Mouse (Mus musculus): ENCODE measurements around the gene Aldoc. TPM values are rescaled to one million over a fixed set of nuclear protein-coding genes. Genes with fewer than 3 reads are reported as not detected.

Aldoc gene
- 7.2 TPM for polyA plus RNA-seq (2014; fragmentation: Illumina TruSeq; extraction: RNeasy Lipid Tissue Mini Kit (QIAGEN cat#74804); ENCODE audit: low read depth, low replicate concordance)

DNA sequence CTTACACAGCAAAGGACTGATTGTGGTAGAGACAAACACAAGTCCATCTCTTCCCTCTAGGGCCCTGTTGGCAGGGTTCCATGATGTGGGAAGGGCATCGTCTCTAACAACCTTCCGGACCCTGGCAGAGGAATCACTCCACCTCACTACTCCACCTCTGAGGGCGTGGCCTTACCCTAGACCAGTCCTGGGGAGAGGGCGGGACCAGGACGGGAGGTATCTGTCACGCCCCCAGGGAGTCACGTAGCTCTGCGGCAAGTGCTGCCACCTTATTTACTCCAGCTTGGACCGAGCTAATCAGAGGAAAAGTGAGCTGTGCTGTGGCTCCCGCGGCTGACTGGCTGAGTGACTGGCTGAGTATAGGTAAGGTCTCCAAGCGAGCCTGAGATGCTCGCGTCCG lies at the start of gene Aldoc:
Aldoc (plus strand) TSS at position 109 of the 400 bp plus-strand sequence.

DNA sequence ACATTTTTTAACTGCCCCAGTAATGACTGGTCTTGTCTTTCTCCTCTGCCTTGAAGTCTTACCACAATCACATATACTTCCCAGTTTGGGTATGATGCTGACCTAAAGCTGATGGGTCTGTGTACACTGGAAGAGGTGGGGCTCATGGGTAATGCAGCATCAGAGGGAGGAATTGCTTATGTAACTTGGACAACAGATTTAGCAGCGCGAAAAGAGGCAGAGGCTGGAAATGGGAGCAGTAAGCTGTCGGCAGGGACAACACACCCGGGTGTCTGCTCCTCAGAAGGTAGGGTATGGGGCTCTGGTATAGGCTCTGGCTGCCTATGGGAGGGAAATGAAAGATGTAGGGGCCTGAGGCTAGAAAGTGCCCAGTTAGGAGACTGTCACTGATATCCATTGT lies 32.1 kb upstream of the Aldoc start, which contains the start of gene BC030499:
BC030499 (plus strand) TSS at position 188 of the 400 bp plus-strand sequence.

DNA sequence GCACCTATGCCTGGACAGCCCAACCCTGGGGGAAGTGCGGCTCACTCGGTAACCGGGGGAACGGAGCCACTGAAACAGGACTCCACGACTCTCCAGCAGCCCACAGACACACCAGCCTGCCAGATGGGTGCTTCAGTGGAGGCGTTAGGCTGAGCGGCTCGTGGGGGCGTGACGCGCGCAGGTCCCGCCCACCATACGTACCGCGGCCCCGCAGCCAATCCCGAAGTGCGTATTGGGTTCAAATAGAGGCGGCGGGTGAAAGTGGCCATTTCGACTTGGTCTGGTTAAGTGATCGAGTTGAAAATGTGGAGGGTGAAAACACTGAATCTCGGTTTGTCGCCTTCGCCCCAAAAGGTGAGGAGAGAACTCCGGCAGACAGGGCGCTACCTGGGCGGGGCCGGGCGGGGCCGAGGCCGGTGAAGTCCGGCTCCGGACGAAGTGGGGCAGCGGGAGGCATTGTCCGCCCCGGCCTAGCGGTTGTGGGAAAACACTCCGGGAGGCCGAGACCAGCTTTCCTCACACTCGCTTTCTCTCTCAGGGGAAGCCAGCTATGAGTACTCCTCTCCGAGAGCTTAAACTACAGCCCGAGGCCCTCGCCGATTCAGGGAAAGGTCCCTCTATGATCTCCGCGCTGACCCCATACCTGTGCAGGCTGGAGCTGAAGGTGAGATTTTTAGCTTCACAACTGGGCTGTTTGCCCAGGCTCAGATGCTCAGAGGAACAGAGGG lies 21.2 kb upstream of the Aldoc start, which contains the start of gene Spag5:
Spag5 (plus strand) TSS at position 173 of the 728 bp plus-strand sequence.

DNA sequence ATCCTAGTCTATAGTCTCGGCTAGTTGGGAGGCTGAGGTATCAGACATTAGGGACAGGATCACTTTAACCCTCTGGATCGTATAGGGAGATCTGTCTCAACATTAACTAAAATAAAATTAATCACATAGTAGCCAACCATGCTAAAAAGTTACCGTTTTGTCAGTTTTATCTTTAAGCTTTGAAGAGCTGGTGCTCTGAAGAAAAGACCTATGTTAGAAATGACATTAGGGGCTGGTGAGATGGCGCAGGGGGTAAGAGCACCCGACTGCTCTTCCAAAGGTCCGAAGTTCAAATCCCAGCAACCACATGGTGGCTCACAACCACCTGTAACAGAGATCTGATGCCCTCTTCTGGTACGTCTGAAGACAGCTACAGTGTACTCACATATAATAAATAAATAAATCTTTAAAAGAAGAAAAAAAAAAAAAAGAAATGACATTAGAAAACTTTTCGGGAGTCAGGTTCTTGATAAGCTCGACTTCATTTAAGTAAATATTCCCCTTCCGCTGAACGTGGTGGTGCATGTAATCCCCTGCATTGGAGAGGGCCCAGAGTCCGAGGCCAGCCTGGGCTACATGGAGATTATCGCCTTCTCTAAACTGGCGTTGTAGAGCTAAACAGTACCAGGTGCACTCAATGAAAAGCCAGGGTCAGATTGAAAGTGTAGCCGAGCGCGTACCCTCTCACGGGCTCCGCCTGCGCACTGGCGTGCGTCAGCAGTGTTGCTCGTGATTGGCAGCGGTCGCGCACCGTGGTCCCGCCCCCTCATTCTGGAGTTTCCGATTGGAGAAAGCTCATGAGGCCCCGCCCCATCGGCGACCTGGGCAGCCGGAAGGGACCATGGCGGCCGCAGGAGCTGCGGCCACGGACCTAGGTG lies 5.1 kb downstream of the Aldoc start, which contains the start of gene Pigs:
Pigs (plus strand) TSS at position 782 of the 878 bp plus-strand sequence.

DNA sequence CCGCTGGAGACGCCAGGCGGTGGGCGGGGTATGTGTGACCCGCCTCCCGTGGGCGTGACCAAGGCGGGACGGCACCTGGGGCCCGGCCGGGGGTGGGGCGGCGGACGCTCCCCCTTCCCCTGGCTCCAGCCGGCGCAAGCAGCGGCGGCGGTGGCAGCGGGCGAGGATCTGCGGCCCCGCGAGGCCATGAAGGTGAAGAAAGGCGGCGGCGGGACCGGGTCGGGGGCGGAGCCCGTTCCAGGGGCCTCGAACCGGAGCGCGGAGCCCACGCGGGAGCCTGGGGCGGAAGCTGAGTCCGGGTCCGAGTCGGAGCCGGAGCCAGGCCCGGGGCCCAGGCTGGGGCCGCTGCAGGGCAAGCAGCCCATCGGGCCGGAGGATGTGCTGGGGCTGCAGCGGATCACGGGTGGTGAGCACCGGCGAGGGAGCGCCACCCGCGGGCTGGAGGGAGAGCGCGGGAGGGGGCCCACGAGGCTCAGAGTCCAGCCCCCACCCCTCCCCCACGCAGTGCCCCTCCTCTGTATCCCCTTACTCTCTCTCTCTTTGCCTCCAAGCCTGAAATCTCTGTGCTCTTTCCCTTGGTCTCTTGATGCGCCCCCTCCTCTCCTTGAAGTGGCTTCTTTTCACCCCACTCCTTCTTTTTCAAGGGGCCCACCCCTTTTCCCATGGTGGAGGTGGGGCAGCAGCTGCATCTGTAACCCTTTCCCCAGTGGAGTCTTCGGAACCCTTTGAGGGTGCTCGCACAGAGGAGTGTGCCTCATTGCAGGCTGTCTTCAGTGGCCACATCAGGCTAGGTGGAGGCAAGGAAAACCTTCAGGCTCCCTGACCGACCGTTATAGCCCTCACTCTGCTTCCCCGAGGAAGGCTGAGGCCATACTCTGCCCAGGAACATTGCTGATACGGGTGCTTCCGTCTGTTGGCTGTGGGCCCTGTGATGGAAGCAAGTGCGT lies 20.9 kb downstream of the Aldoc start, which contains the start of gene Unc119:
Unc119 (plus strand) TSS at position 102 of the 947 bp plus-strand sequence.

Other genes starting within 250 kb of the Aldoc start
- 12.8 TPM for gene Eral1, start 242.6 kb upstream of the Aldoc start, polyA plus RNA-seq (2014; fragmentation: Illumina TruSeq; extraction: RNeasy Lipid Tissue Mini Kit (QIAGEN cat#74804); ENCODE audit: low read depth, low replicate concordance)
- gene Fam222b, start 228.3 kb upstream of the Aldoc start, polyA plus RNA-seq (2014; fragmentation: Illumina TruSeq; extraction: RNeasy Lipid Tissue Mini Kit (QIAGEN cat#74804); ENCODE audit: low read depth, low replicate concordance): 12.1 TPM
- gene Traf4, start 157.4 kb upstream of the Aldoc start, polyA plus RNA-seq (2014; fragmentation: Illumina TruSeq; extraction: RNeasy Lipid Tissue Mini Kit (QIAGEN cat#74804); ENCODE audit: low read depth, low replicate concordance): 1.2 TPM
- 4.7 TPM for gene Nek8, start 146.3 kb upstream of the Aldoc start, polyA plus RNA-seq (2014; fragmentation: Illumina TruSeq; extraction: RNeasy Lipid Tissue Mini Kit (QIAGEN cat#74804); ENCODE audit: low read depth, low replicate concordance)
- 38.1 TPM for gene Tlcd1, start 146.3 kb upstream of the Aldoc start, polyA plus RNA-seq (2014; fragmentation: Illumina TruSeq; extraction: RNeasy Lipid Tissue Mini Kit (QIAGEN cat#74804); ENCODE audit: low read depth, low replicate concordance)
- 709 TPM for gene Rpl23a, start 139.4 kb upstream of the Aldoc start, polyA plus RNA-seq (2014; fragmentation: Illumina TruSeq; extraction: RNeasy Lipid Tissue Mini Kit (QIAGEN cat#74804); ENCODE audit: low read depth, low replicate concordance)
- gene Rab34, start 134.5 kb upstream of the Aldoc start, polyA plus RNA-seq (2014; fragmentation: Illumina TruSeq; extraction: RNeasy Lipid Tissue Mini Kit (QIAGEN cat#74804); ENCODE audit: low read depth, low replicate concordance): 17.8 TPM
- 28.4 TPM for gene Proca1, start 129.6 kb upstream of the Aldoc start, polyA plus RNA-seq (2014; fragmentation: Illumina TruSeq; extraction: RNeasy Lipid Tissue Mini Kit (QIAGEN cat#74804); ENCODE audit: low read depth, low replicate concordance)
- gene Sdf2, start 77.2 kb upstream of the Aldoc start, polyA plus RNA-seq (2014; fragmentation: Illumina TruSeq; extraction: RNeasy Lipid Tissue Mini Kit (QIAGEN cat#74804); ENCODE audit: low read depth, low replicate concordance): 49.5 TPM
- gene Supt6, start 77.0 kb upstream of the Aldoc start, polyA plus RNA-seq (2014; fragmentation: Illumina TruSeq; extraction: RNeasy Lipid Tissue Mini Kit (QIAGEN cat#74804); ENCODE audit: low read depth, low replicate concordance): 24.0 TPM
- 106 TPM for gene 2610507B11Rik, start 61.2 kb upstream of the Aldoc start, polyA plus RNA-seq (2014; fragmentation: Illumina TruSeq; extraction: RNeasy Lipid Tissue Mini Kit (QIAGEN cat#74804); ENCODE audit: low read depth, low replicate concordance)
- gene BC030499, start 32.1 kb upstream of the Aldoc start, polyA plus RNA-seq (2014; fragmentation: Illumina TruSeq; extraction: RNeasy Lipid Tissue Mini Kit (QIAGEN cat#74804); ENCODE audit: low read depth, low replicate concordance): 0.58 TPM
- gene Spag5, start 21.4 kb upstream of the Aldoc start, polyA plus RNA-seq (2014; fragmentation: Illumina TruSeq; extraction: RNeasy Lipid Tissue Mini Kit (QIAGEN cat#74804); ENCODE audit: low read depth, low replicate concordance): 2.7 TPM
- 5.2 TPM for gene Pigs, start 5.4 kb downstream of the Aldoc start, polyA plus RNA-seq (2014; fragmentation: Illumina TruSeq; extraction: RNeasy Lipid Tissue Mini Kit (QIAGEN cat#74804); ENCODE audit: low read depth, low replicate concordance)
- gene Unc119, start 20.5 kb downstream of the Aldoc start, polyA plus RNA-seq (2014; fragmentation: Illumina TruSeq; extraction: RNeasy Lipid Tissue Mini Kit (QIAGEN cat#74804); ENCODE audit: low read depth, low replicate concordance): 5.7 TPM
- gene Foxn1, start 63.6 kb downstream of the Aldoc start, polyA plus RNA-seq (2014; fragmentation: Illumina TruSeq; extraction: RNeasy Lipid Tissue Mini Kit (QIAGEN cat#74804); ENCODE audit: low read depth, low replicate concordance): not detected
- gene Slc13a2, start 99.2 kb downstream of the Aldoc start, polyA plus RNA-seq (2014; fragmentation: Illumina TruSeq; extraction: RNeasy Lipid Tissue Mini Kit (QIAGEN cat#74804); ENCODE audit: low read depth, low replicate concordance): not detected
- 1.5 TPM for gene Slc46a1, start 142.7 kb downstream of the Aldoc start, polyA plus RNA-seq (2014; fragmentation: Illumina TruSeq; extraction: RNeasy Lipid Tissue Mini Kit (QIAGEN cat#74804); ENCODE audit: low read depth, low replicate concordance)
- 0.23 TPM for gene Sarm1, start 174.8 kb downstream of the Aldoc start, polyA plus RNA-seq (2014; fragmentation: Illumina TruSeq; extraction: RNeasy Lipid Tissue Mini Kit (QIAGEN cat#74804); ENCODE audit: low read depth, low replicate concordance)
- not detected for gene Vtn, start 176.1 kb downstream of the Aldoc start, polyA plus RNA-seq (2014; fragmentation: Illumina TruSeq; extraction: RNeasy Lipid Tissue Mini Kit (QIAGEN cat#74804); ENCODE audit: low read depth, low replicate concordance)
- not detected for gene Sebox, start 180.5 kb downstream of the Aldoc start, polyA plus RNA-seq (2014; fragmentation: Illumina TruSeq; extraction: RNeasy Lipid Tissue Mini Kit (QIAGEN cat#74804); ENCODE audit: low read depth, low replicate concordance)
- 31.2 TPM for gene Tmem199, start 189.2 kb downstream of the Aldoc start, polyA plus RNA-seq (2014; fragmentation: Illumina TruSeq; extraction: RNeasy Lipid Tissue Mini Kit (QIAGEN cat#74804); ENCODE audit: low read depth, low replicate concordance)
- gene Poldip2, start 189.2 kb downstream of the Aldoc start, polyA plus RNA-seq (2014; fragmentation: Illumina TruSeq; extraction: RNeasy Lipid Tissue Mini Kit (QIAGEN cat#74804); ENCODE audit: low read depth, low replicate concordance): 30.6 TPM
- 25.8 TPM for gene Tnfaip1, start 213.4 kb downstream of the Aldoc start, polyA plus RNA-seq (2014; fragmentation: Illumina TruSeq; extraction: RNeasy Lipid Tissue Mini Kit (QIAGEN cat#74804); ENCODE audit: low read depth, low replicate concordance)
- gene Ift20, start 213.4 kb downstream of the Aldoc start, polyA plus RNA-seq (2014; fragmentation: Illumina TruSeq; extraction: RNeasy Lipid Tissue Mini Kit (QIAGEN cat#74804); ENCODE audit: low read depth, low replicate concordance): 50.4 TPM
- gene Tmem97, start 227.8 kb downstream of the Aldoc start, polyA plus RNA-seq (2014; fragmentation: Illumina TruSeq; extraction: RNeasy Lipid Tissue Mini Kit (QIAGEN cat#74804); ENCODE audit: low read depth, low replicate concordance): 19.9 TPM